ENCODE assay signal across 10 mouse cellular contexts in genomic region chr11:5848741-5849140, GRCm38 (mm10). TPM values are rescaled to one million over a fixed set of nuclear protein-coding genes. Genes with fewer than 3 reads are reported as not detected.
DNase-seq lines count a peak whose midpoint lies in the region; ATAC-seq and TF ChIP-seq lines count a peak whose summit lies in the region.
"Had no signal": no experiment of that assay in that cellular context is flagged by ENCODE, and none has a peak within 500 bp of the region (broad histone marks: within the 10 kb centered on the region; RNA-seq: fewer than 3 reads in every experiment).

No protein-coding gene starts in this region.

- peaks cover 16% of the 10 kb centered on the region for H3K4me1 ChIP-seq in limb, embryonic 13.5 days
- H3K4me1 ChIP-seq in limb, embryonic 10.5 days, result 0 out of 2 replicates have a peak, but pooled peaks cover 3% of the 10 kb centered on the region
- H3K4me1 ChIP-seq in forebrain, embryonic 14.5 days (ENCODE audit: control insufficient read depth, insufficient read depth, low read length), result 0 out of 2 replicates have a peak, but pooled peaks cover 8% of the 10 kb centered on the region
- no peaks in the 10 kb centered on the region for H3K4me1 ChIP-seq in hindbrain, embryonic 15.5 days (replicated peaks)
- no peaks in the 10 kb centered on the region for H3K4me1 ChIP-seq in liver, embryonic 11.5 days (replicated peaks; ENCODE audit: control insufficient read depth, insufficient read depth, low read length)
- H3K4me1 ChIP-seq: stomach, embryonic 15.5 days had no signal

- no peak overlapping the region for H3K9ac ChIP-seq in limb, embryonic 13.5 days
- no peak overlapping the region for H3K9ac ChIP-seq in forebrain, embryonic 14.5 days (ENCODE audit: low read length)
- H3K9ac ChIP-seq in hindbrain, embryonic 15.5 days, result no peak overlapping the region
- H3K9ac ChIP-seq in liver, embryonic 11.5 days (ENCODE audit: low read depth, low read length), result no peak overlapping the region
- H3K9ac ChIP-seq: stomach, embryonic 15.5 days had no signal

- no peaks in the 10 kb centered on the region for H3K79me2 ChIP-seq in myocyte (ENCODE audit: control insufficient read depth, insufficient read depth)

- 32% methylated on average over 6 of the region's 6 CpGs for WGBS in limb, embryonic 13.5 days
- WGBS in limb, embryonic 10.5 days, result 71% methylated on average over 6 of the region's 6 CpGs
- 14% methylated on average over 6 of the region's 6 CpGs for WGBS in forebrain, embryonic 14.5 days
- 31% methylated on average over 6 of the region's 6 CpGs for WGBS in hindbrain, embryonic 15.5 days
- WGBS in liver, embryonic 11.5 days, result 63% methylated on average over 6 of the region's 6 CpGs

- H3ac ChIP-seq in myocyte (ENCODE audit: control insufficient read depth, insufficient read length), result no peak overlapping the region

- no peak overlapping the region for H3K4me3 ChIP-seq in limb, embryonic 13.5 days
- H3K4me3 ChIP-seq in limb, embryonic 10.5 days, result no peak overlapping the region
- H3K4me3 ChIP-seq in forebrain, embryonic 14.5 days (ENCODE audit: low read depth, low read length), result no peak overlapping the region
- H3K4me3 ChIP-seq in hindbrain, embryonic 15.5 days, result no peak overlapping the region
- no peak overlapping the region for H3K4me3 ChIP-seq in myocyte
- H3K4me3 ChIP-seq in liver, embryonic 11.5 days (ENCODE audit: low read depth, low read length), result no peak overlapping the region
- H3K4me3 ChIP-seq: stomach, embryonic 15.5 days had no signal

- H3K36me3 ChIP-seq in limb, embryonic 13.5 days, result no peaks in the 10 kb centered on the region
- H3K36me3 ChIP-seq in limb, embryonic 10.5 days, result no peaks in the 10 kb centered on the region
- no peaks in the 10 kb centered on the region for H3K36me3 ChIP-seq in forebrain, embryonic 14.5 days (ENCODE audit: control insufficient read depth, insufficient read depth, low read length)
- no peaks in the 10 kb centered on the region for H3K36me3 ChIP-seq in hindbrain, embryonic 15.5 days
- H3K36me3 ChIP-seq in myocyte (ENCODE audit: control insufficient read depth, insufficient read depth), result no peaks in the 10 kb centered on the region
- no peaks in the 10 kb centered on the region for H3K36me3 ChIP-seq in liver, embryonic 11.5 days (ENCODE audit: control insufficient read depth, insufficient read depth, low read length)
- H3K36me3 ChIP-seq: G1E; stomach, embryonic 15.5 days had no signal

- no peak overlapping the region for H3K27ac ChIP-seq in limb, embryonic 13.5 days
- no peak overlapping the region for H3K27ac ChIP-seq in limb, embryonic 10.5 days
- H3K27ac ChIP-seq in forebrain, embryonic 14.5 days (ENCODE audit: low read depth, low read length), result peak overlapping the region; percentile 44; the same call in 1 of the 2 replicates
- H3K27ac ChIP-seq in hindbrain, embryonic 15.5 days (replicated peaks), result no peak overlapping the region
- H3K27ac ChIP-seq in liver, embryonic 11.5 days (ENCODE audit: low read depth, low read length), result no peak overlapping the region
- H3K27ac ChIP-seq: stomach, embryonic 15.5 days had no signal

- no peak for TF ChIP-seq POLR2A in myocyte (IDR thresholded peaks at IDR 0.05; ENCODE audit: insufficient read length, low read depth)

- H3K9me3 ChIP-seq in limb, embryonic 13.5 days, result no peaks in the 10 kb centered on the region
- no peaks in the 10 kb centered on the region for H3K9me3 ChIP-seq in limb, embryonic 10.5 days (replicated peaks)
- no peaks in the 10 kb centered on the region for H3K9me3 ChIP-seq in forebrain, embryonic 14.5 days (replicated peaks; ENCODE audit: control insufficient read depth, low read length)
- no peaks in the 10 kb centered on the region for H3K9me3 ChIP-seq in hindbrain, embryonic 15.5 days
- no peaks in the 10 kb centered on the region for H3K9me3 ChIP-seq in liver, embryonic 11.5 days (ENCODE audit: control insufficient read depth, low read length)
- H3K9me3 ChIP-seq: stomach, embryonic 15.5 days had no signal

- no peaks in the 10 kb centered on the region for H3K27me3 ChIP-seq in limb, embryonic 13.5 days
- H3K27me3 ChIP-seq in limb, embryonic 10.5 days (ENCODE audit: low read depth, poor library complexity, severe bottlenecking), result no peaks in the 10 kb centered on the region
- no peaks in the 10 kb centered on the region for H3K27me3 ChIP-seq in forebrain, embryonic 14.5 days (replicated peaks; ENCODE audit: control insufficient read depth, insufficient read depth, low read length)
- H3K27me3 ChIP-seq in hindbrain, embryonic 15.5 days, result no peaks in the 10 kb centered on the region
- no peaks in the 10 kb centered on the region for H3K27me3 ChIP-seq in myocyte (ENCODE audit: control insufficient read depth, insufficient read depth, insufficient read length)
- H3K27me3 ChIP-seq in liver, embryonic 11.5 days (replicated peaks; ENCODE audit: control insufficient read depth, insufficient read depth, low read length), result no peaks in the 10 kb centered on the region
- H3K27me3 ChIP-seq: stomach, embryonic 15.5 days had no signal

- 0 out of 2 replicates have a peak overlapping the region, but pooled peaks have one; percentile 16 for H3K4me2 ChIP-seq in limb, embryonic 13.5 days (replicated peaks)
- H3K4me2 ChIP-seq in forebrain, embryonic 14.5 days (ENCODE audit: low read length), result no peak overlapping the region
- H3K4me2 ChIP-seq in hindbrain, embryonic 15.5 days, result no peak overlapping the region
- H3K4me2 ChIP-seq in myocyte (ENCODE audit: low read depth), result peak overlapping the region; percentile 19
- no peak overlapping the region for H3K4me2 ChIP-seq in liver, embryonic 11.5 days
- H3K4me2 ChIP-seq: stomach, embryonic 15.5 days had no signal

- no peak for DNase-seq in limb, embryonic 10.5 days (ENCODE audit: low spot score)
- peak; percentile 88 for DNase-seq in forebrain, embryonic 14.5 days (ENCODE audit: low spot score)
- no peak for DNase-seq in liver, embryonic 11.5 days (ENCODE audit: low spot score)
- DNase-seq in ovary, postnatal 36 days (ENCODE audit: low spot score), result no peak
- DNase-seq in urinary bladder, postnatal 10 days (ENCODE audit: low spot score), result no peak

- ATAC-seq in limb, embryonic 13.5 days (ENCODE audit: low FRiP score, low read depth), result no peak
- peak; percentile 94 for ATAC-seq in forebrain, embryonic 14.5 days
- peak; percentile 63; the same call in 1 of the 2 replicates for ATAC-seq in hindbrain, embryonic 15.5 days (ENCODE audit: low FRiP score, low read depth)
- no peak for ATAC-seq in liver, embryonic 11.5 days (replicated peaks; ENCODE audit: low FRiP score)

TF ChIP-seq in myocyte, 11 proteins besides CTCF, POLR2A, EP300 and RAD21:
- TF ChIP-seq MYOD1 (IDR thresholded peaks at IDR 0.05; ENCODE audit: control insufficient read depth in 1 of 3, insufficient read length in 2 of 3, low read depth in 2 of 3) (peak in 2 of 3 experiments; percentile 6 to 25), SRF (IDR thresholded peaks at IDR 0.05; ENCODE audit: control insufficient read depth, insufficient read length, low read depth) (no peak)

RNA-seq across cellular contexts. Expression of gene Polm, which starts 10.9 kb away (rescaled TPM):
- 10.5 and 11.4 TPM in 2 replicates for polyA plus RNA-seq in limb, embryonic 13.5 days (2015; fragmentation: Nextera tagmentation; extraction: Ambion mirVana)
- 7.1 and 10.3 TPM in 2 replicates for polyA plus RNA-seq in limb, embryonic 10.5 days (2016; fragmentation: Nextera tagmentation; extraction: Ambion mirVana)
- polyA plus RNA-seq in forebrain, embryonic 14.5 days (2014; fragmentation: Nextera tagmentation; extraction: Ambion mirVana), result 3.9 and 5.3 TPM in 2 replicates
- polyA plus RNA-seq in hindbrain, embryonic 15.5 days (2015; fragmentation: Nextera tagmentation; extraction: Ambion mirVana), result 7.3 TPM in 2 replicates
- 4.3 TPM for polyA plus RNA-seq in myocyte (2012; fragmentation: generic; extraction: Trizol)
- 6.0 and 6.2 TPM in 2 replicates for polyA plus RNA-seq in liver, embryonic 11.5 days (2014; fragmentation: Nextera tagmentation; extraction: Ambion mirVana)

RNA-seq across cellular contexts. Expression of gene Aebp1, which starts 13.0 kb away (rescaled TPM):
- 36.8 and 38.1 TPM in 2 replicates for polyA plus RNA-seq in limb, embryonic 13.5 days (2015; fragmentation: Nextera tagmentation; extraction: Ambion mirVana)
- polyA plus RNA-seq in limb, embryonic 10.5 days (2016; fragmentation: Nextera tagmentation; extraction: Ambion mirVana), result 8.2 TPM in 2 replicates
- polyA plus RNA-seq in forebrain, embryonic 14.5 days (2014; fragmentation: Nextera tagmentation; extraction: Ambion mirVana), result 6.8 and 13.0 TPM in 2 replicates
- polyA plus RNA-seq in hindbrain, embryonic 15.5 days (2015; fragmentation: Nextera tagmentation; extraction: Ambion mirVana), result 27.1 and 27.4 TPM in 2 replicates
- polyA plus RNA-seq in myocyte (2012; fragmentation: generic; extraction: Trizol), result 103 TPM
- 11.3 TPM in 2 replicates for polyA plus RNA-seq in liver, embryonic 11.5 days (2014; fragmentation: Nextera tagmentation; extraction: Ambion mirVana)
- polyA plus RNA-seq: G1E had no signal

RNA-seq across cellular contexts. Expression of gene Pold2, which starts 29.4 kb away (rescaled TPM):
- polyA plus RNA-seq in limb, embryonic 13.5 days (2015; fragmentation: Nextera tagmentation; extraction: Ambion mirVana), result 125 and 137 TPM in 2 replicates
- 165 and 175 TPM in 2 replicates for polyA plus RNA-seq in limb, embryonic 10.5 days (2016; fragmentation: Nextera tagmentation; extraction: Ambion mirVana)
- 65.0 and 73.0 TPM in 2 replicates for polyA plus RNA-seq in forebrain, embryonic 14.5 days (2014; fragmentation: Nextera tagmentation; extraction: Ambion mirVana)
- 63.9 and 67.3 TPM in 2 replicates for polyA plus RNA-seq in hindbrain, embryonic 15.5 days (2015; fragmentation: Nextera tagmentation; extraction: Ambion mirVana)
- polyA plus RNA-seq in myocyte (2012; fragmentation: generic; extraction: Trizol), result 101 TPM
- polyA plus RNA-seq in liver, embryonic 11.5 days (2014; fragmentation: Nextera tagmentation; extraction: Ambion mirVana), result 151 and 158 TPM in 2 replicates

RNA-seq across cellular contexts. Expression of gene Pgam2, which starts 45.2 kb away (rescaled TPM):
- polyA plus RNA-seq in limb, embryonic 13.5 days (2015; fragmentation: Nextera tagmentation; extraction: Ambion mirVana), result 57.5 and 63.3 TPM in 2 replicates
- 4.1 and 9.6 TPM in 2 replicates for polyA plus RNA-seq in limb, embryonic 10.5 days (2016; fragmentation: Nextera tagmentation; extraction: Ambion mirVana)
- 2.1 TPM in 2 replicates for polyA plus RNA-seq in forebrain, embryonic 14.5 days (2014; fragmentation: Nextera tagmentation; extraction: Ambion mirVana)
- polyA plus RNA-seq in hindbrain, embryonic 15.5 days (2015; fragmentation: Nextera tagmentation; extraction: Ambion mirVana), result 2.7 and 3.3 TPM in 2 replicates
- polyA plus RNA-seq in myocyte (2012; fragmentation: generic; extraction: Trizol), result 349 TPM
- polyA plus RNA-seq in liver, embryonic 11.5 days (2014; fragmentation: Nextera tagmentation; extraction: Ambion mirVana), result 6.0 and 12.1 TPM in 2 replicates

RNA-seq across cellular contexts. Expression of gene Myl7, which starts 49.8 kb away (rescaled TPM):
- 0.80 TPM in 1 of 2 replicates, not detected in the other for polyA plus RNA-seq in limb, embryonic 13.5 days (2015; fragmentation: Nextera tagmentation; extraction: Ambion mirVana)
- polyA plus RNA-seq in limb, embryonic 10.5 days (2016; fragmentation: Nextera tagmentation; extraction: Ambion mirVana), result 6.8 and 8.0 TPM in 2 replicates
- polyA plus RNA-seq in forebrain, embryonic 14.5 days (2014; fragmentation: Nextera tagmentation; extraction: Ambion mirVana), result not detected in 2 replicates
- polyA plus RNA-seq in hindbrain, embryonic 15.5 days (2015; fragmentation: Nextera tagmentation; extraction: Ambion mirVana), result 0.36 and 0.69 TPM in 2 replicates
- polyA plus RNA-seq in myocyte (2012; fragmentation: generic; extraction: Trizol), result not detected
- 73.1 and 156 TPM in 2 replicates for polyA plus RNA-seq in liver, embryonic 11.5 days (2014; fragmentation: Nextera tagmentation; extraction: Ambion mirVana)
- polyA plus RNA-seq: G1E had no signal

Comparison
In these comparisons a context has a peak if more than half of its experiments do, and no peak if none do; other contexts are left out.
1. ATAC-seq: peak in forebrain, embryonic 14.5 days (single experiment) and hindbrain, embryonic 15.5 days (single experiment); none in limb, embryonic 13.5 days (single experiment) and liver, embryonic 11.5 days (single experiment).
2. H3K4me2 ChIP-seq: peak in limb, embryonic 13.5 days (single experiment) and myocyte (single experiment); none in forebrain, embryonic 14.5 days (single experiment), hindbrain, embryonic 15.5 days (single experiment) and liver, embryonic 11.5 days (single experiment).